Mouse (Mus musculus): ENCODE results near the gene Epm2a. TPM values are rescaled to one million over a fixed set of nuclear protein-coding genes. Genes with fewer than 3 reads are reported as not detected.

Epm2a gene
- total and polyA plus RNA-seq, 3 experiments, result not detected

- DNase-seq (ENCODE audit: extremely low read depth), result no peak
- no peak for TF ChIP-seq JUN (IDR thresholded peaks at IDR 0.05; ENCODE audit: insufficient read depth, low read depth, low read length)
- no peak for TF ChIP-seq MAZ (IDR thresholded peaks at IDR 0.05; ENCODE audit: low read depth, low read length)
- no peaks in the 10 kb centered on the region for H3K9me3 ChIP-seq (replicated peaks; ENCODE audit: low read length)
- H3K27me3 ChIP-seq (replicated peaks), result no peaks in the 10 kb centered on the region
- no peaks in the 10 kb centered on the region for H3K79me2 ChIP-seq (replicated peaks; ENCODE audit: control insufficient read depth, extremely low read depth, insufficient read depth, poor library complexity, severe bottlenecking)
- H3K4me3 ChIP-seq (replicated peaks in 1 of 3; ENCODE audit: low read depth in 2 of 3, low read length in 2 of 3, poor library complexity in 1 of 3), result no peak overlapping the region
- in situ Hi-C loops (cut with MboI; ENCODE audit: low pct_ligation_motif_present, low pct_unique_long_range_greater_than_20kb, low sequenced_read_pairs) (no loop called here), dilution Hi-C loops (cut with MboI; ENCODE audit: extremely low pct_ligation_motif_present, extremely low pct_unique_long_range_greater_than_20kb, low sequenced_read_pairs) (no loop called here)
- H3K9ac ChIP-seq (ENCODE audit: insufficient read depth, low read depth), result no peak overlapping the region
- H3K36me3 ChIP-seq (replicated peaks in 1 of 2; ENCODE audit: control insufficient read depth in 1 of 2, insufficient read depth in 1 of 2, low read length in 1 of 2), result no peaks in the 10 kb centered on the region
- no peaks in the 10 kb centered on the region for H3K4me1 ChIP-seq (ENCODE audit: control insufficient read depth in 1 of 2, insufficient read depth in 2 of 2)
- no peak overlapping the region for H3K4me2 ChIP-seq (ENCODE audit: insufficient read depth, low read depth, poor library complexity, severe bottlenecking)
- no peak overlapping the region for H3K27ac ChIP-seq (ENCODE audit: insufficient read depth, low read depth)
Measured at GRCm38 (mm10) chr10:11410926-11411325, 67.7 kb downstream of the Epm2a start.

GRCm38 (mm10) chr10:11420071-11420470 lies 76.9 kb downstream of the Epm2a start:
- no peaks in the 10 kb centered on the region for H3K4me1 ChIP-seq (ENCODE audit: control insufficient read depth in 1 of 2, insufficient read depth in 2 of 2)
- H3K9me3 ChIP-seq (replicated peaks; ENCODE audit: low read length), result no peaks in the 10 kb centered on the region
- DNase-seq (ENCODE audit: extremely low read depth), result no peak
- H3K4me3 ChIP-seq (replicated peaks in 1 of 3; ENCODE audit: low read depth in 2 of 3, low read length in 2 of 3, poor library complexity in 1 of 3), result no peak overlapping the region
- H3K79me2 ChIP-seq (replicated peaks; ENCODE audit: control insufficient read depth, extremely low read depth, insufficient read depth, poor library complexity, severe bottlenecking), result no peaks in the 10 kb centered on the region
- dilution Hi-C loops (cut with MboI; ENCODE audit: extremely low pct_ligation_motif_present, extremely low pct_unique_long_range_greater_than_20kb, low sequenced_read_pairs) (no loop called here), in situ Hi-C loops (cut with MboI; ENCODE audit: low pct_ligation_motif_present, low pct_unique_long_range_greater_than_20kb, low sequenced_read_pairs) (no loop called here)
- no peak for TF ChIP-seq RCOR1 (conservative IDR thresholded peaks at IDR 0.05; ENCODE audit: low read depth, low read length)
- no peak for TF ChIP-seq USF1 (IDR thresholded peaks at IDR 0.05; ENCODE audit: low read depth, low read length)
- no peak for TF ChIP-seq TCF12 (IDR thresholded peaks at IDR 0.05; ENCODE audit: low read depth, low read length)
- no peak for TF ChIP-seq TBP (conservative IDR thresholded peaks at IDR 0.05; ENCODE audit: low read depth, low read length)
- no peak for TF ChIP-seq ETS1 (conservative IDR thresholded peaks at IDR 0.05; ENCODE audit: low read depth, low read length)
- no peak for TF ChIP-seq ELF1 (IDR thresholded peaks at IDR 0.05; ENCODE audit: low read depth, low read length)
- no peak for TF ChIP-seq SIN3A (IDR thresholded peaks at IDR 0.05; ENCODE audit: low read length)
- TF ChIP-seq MAZ (IDR thresholded peaks at IDR 0.05; ENCODE audit: low read depth, low read length), result no peak
- no peak for TF ChIP-seq POLR2AphosphoS2 (IDR thresholded peaks at IDR 0.05; ENCODE audit: low read depth, low read length)
- no peak for TF ChIP-seq KAT2A (IDR thresholded peaks at IDR 0.05; ENCODE audit: insufficient replicate concordance, low read length)
- no peak for TF ChIP-seq E2F4 (IDR thresholded peaks at IDR 0.05; ENCODE audit: insufficient replicate concordance, low read depth, low read length)
- TF ChIP-seq CHD2 (IDR thresholded peaks at IDR 0.05; ENCODE audit: low read length), result no peak
- TF ChIP-seq NRF1 (IDR thresholded peaks at IDR 0.05; ENCODE audit: low read depth, low read length), result no peak
- TF ChIP-seq CTCF (conservative IDR thresholded peaks at IDR 0.05 in 1 of 2, IDR thresholded peaks at IDR 0.05 in 1 of 2; ENCODE audit: low read depth in 2 of 2, low read length in 2 of 2), result no peak
- TF ChIP-seq USF2 (conservative IDR thresholded peaks at IDR 0.05; ENCODE audit: low read depth, low read length), result no peak
- no peak for TF ChIP-seq SMC3 (IDR thresholded peaks at IDR 0.05; ENCODE audit: low read depth, low read length)
- no peak for TF ChIP-seq GABPA (IDR thresholded peaks at IDR 0.05; ENCODE audit: insufficient replicate concordance, low read depth, low read length)
- TF ChIP-seq MYC (IDR thresholded peaks at IDR 0.05; ENCODE audit: low read depth, low read length), result no peak
- H3K27me3 ChIP-seq (replicated peaks), result no peaks in the 10 kb centered on the region
- H3K4me2 ChIP-seq (ENCODE audit: insufficient read depth, low read depth, poor library complexity, severe bottlenecking), result no peak overlapping the region
- no peak overlapping the region for H3K27ac ChIP-seq (ENCODE audit: insufficient read depth, low read depth)
- no peaks in the 10 kb centered on the region for H3K36me3 ChIP-seq (replicated peaks in 1 of 2; ENCODE audit: control insufficient read depth in 1 of 2, insufficient read depth in 1 of 2, low read length in 1 of 2)
- H3K9ac ChIP-seq (ENCODE audit: insufficient read depth, low read depth), result no peak overlapping the region
